Mouse (Mus musculus): ENCODE measurements around the gene Tepp. TPM values are rescaled to one million over a fixed set of nuclear protein-coding genes. Genes with fewer than 3 reads are reported as not detected.

Tepp gene
- total RNA-seq (2022) = not detected

DNA sequence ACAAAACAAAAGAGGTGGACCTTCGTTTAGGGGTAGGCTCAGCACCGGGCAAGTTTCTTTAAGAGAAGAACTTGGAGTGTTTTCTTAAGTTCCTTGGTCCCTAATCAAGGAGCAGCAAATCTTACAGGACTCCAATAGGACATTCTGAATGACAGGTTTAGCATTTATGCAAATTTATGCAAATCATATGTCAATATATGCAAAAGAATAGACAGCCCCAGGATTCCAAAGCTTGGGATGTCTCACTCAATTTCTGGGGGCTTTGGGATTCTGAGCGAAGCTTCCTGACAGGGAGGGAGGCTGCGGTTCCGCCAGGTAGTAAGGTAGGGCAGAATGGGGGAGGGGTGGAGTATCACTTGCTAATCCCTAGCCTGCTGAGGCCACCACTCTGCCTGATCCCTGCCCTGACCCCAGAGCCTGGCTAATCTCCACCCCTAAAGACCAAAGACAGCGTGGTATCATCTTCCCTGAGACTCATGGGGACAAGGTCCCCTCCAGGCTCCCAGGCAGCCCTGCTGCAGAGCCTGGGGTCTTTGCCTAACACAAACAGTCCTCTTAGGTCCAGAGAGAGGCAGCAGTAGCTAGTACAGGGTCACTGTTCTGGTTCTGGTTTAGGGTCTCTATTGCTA, at the start of gene Tepp:
TSS of gene Tepp (plus strand) at position 225 of the 629 bp plus-strand sequence.
- DNase-seq (ENCODE audit: low spot score in 2 of 2) = no peak

DNA sequence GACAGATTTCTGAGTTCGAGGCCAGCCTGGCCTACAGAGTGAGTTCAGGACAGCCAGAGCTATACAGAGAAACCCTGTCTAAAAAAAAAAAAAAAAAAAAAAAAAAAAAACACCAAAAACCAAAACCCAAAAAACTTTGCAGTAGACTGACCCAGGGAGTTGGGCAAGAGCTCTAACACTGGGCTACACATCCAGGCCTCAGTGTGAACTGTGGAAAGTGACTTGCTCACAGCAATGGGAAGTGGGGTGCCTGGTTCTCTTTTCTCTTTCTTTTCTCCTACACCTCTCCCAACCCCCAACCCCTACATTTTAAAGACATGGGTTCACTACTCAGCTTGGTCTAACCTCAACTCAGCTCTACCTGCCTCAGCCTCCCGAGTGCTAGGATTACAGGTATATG, 48.2 kb upstream of the Tepp start:
- no peak for DNase-seq (ENCODE audit: low spot score in 2 of 2)

GRCm38 (mm10) chr8:95270501-95270900, 39.9 kb upstream of the Tepp start:
- no peak for DNase-seq (ENCODE audit: low spot score in 2 of 2)

DNA sequence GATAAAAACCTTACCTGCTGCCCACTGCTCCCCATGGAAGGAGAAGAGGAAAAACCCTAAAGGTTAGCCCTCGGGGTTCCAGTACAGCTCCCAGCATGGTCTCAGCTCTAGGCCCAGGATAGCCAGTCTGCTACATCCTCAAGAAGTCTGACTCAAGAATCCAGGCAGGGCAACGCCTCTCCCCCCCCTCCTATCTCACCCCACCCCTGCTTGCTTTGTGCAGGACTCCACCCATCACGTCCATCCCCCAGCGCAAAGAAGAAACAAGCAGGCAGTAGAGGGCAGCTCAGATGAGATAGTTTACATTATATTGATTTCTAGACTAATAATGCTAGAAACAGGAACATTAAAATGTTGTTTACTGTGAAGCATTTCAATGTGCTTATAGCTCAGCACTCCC, 38.5 kb upstream of the Tepp start:
- DNase-seq (ENCODE audit: low spot score in 2 of 2) = no peak

GRCm38 (mm10) chr8:95272871-95273270, 37.5 kb upstream of the Tepp start:
- no peak for DNase-seq (ENCODE audit: low spot score in 2 of 2)

DNA sequence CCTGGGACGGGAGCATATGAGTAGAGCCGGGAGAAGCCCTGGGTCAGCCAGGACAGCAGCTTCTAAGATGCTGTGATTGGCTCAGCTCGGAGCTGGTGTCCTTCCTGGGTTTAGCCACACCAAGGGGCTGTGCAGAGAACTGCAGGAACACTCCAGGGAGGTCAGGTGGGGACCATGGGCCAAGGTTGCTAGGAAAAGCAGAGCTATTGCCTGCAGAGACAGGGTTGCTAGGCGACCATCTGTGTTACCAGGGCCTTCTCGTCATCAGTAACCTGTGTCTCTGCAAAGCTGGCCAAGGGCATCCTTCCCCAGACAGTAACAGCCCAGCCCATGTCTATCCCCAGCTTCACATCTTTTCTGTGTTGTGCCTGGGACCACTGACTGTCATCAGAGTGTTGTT, 28.9 kb upstream of the Tepp start:
- DNase-seq (ENCODE audit: low spot score in 2 of 2) = peak in 1 of 2 experiments; percentile 17

GRCm38 (mm10) chr8:95289066-95289650, 21.2 kb upstream of the Tepp start:
- DNase-seq (ENCODE audit: low spot score in 2 of 2) = no peak

- DNase-seq (ENCODE audit: low spot score in 2 of 2) = peak; percentile 19 to 31
Observed at GRCm38 (mm10) chr8:95293172-95293571, 17.2 kb upstream of the Tepp start.

GRCm38 (mm10) chr8:95293891-95294290, 16.5 kb upstream of the Tepp start:
- no peak for DNase-seq (ENCODE audit: low spot score in 2 of 2)

DNA sequence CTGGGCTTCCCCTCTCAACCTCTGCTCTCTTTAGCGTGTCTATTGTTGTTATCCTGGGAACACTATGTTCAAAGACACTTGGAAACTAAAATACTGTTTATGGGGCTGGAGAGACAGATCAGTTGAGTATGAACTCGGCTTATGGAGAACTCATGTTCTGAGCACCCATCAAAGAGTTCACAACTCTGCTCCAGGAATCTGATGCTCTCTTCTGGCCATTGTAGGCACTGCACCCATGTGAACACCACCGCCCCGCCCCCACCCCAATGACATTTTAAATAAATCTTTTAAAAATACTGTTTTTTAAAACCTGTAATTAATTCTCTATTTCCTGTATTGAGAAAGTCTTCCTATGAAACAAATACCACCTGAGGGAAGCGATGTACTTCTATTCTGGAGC, 8.0 kb upstream of the Tepp start:
- DNase-seq (ENCODE audit: low spot score in 2 of 2) = no peak

DNA sequence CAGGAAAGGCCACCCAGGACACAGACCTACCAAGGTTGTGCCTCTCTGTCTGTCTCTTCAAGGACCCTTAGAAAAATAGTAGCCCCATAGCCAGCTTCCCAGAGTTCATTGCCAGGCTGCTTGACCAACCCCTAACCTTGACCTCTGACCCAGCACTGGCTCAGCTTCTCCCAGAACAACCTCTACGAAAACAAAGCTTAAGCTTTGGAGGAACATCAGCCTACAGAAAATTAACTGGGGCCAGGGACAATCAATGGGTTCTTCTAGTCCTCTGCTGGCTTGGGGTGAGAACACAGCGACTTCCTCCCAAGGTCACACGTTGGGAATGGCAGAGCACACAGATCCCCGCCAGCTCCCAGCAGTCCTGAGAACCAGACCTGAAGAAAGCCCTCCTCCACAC, 4.8 kb upstream of the Tepp start:
- DNase-seq (ENCODE audit: low spot score in 2 of 2) = no peak

- no peak for DNase-seq (ENCODE audit: low spot score in 2 of 2)
Observed at GRCm38 (mm10) chr8:95306431-95306830, 3.9 kb upstream of the Tepp start, which contains the start of gene Cngb1. TSS of gene Cngb1 (minus strand) at chr8:95306585.

DNA sequence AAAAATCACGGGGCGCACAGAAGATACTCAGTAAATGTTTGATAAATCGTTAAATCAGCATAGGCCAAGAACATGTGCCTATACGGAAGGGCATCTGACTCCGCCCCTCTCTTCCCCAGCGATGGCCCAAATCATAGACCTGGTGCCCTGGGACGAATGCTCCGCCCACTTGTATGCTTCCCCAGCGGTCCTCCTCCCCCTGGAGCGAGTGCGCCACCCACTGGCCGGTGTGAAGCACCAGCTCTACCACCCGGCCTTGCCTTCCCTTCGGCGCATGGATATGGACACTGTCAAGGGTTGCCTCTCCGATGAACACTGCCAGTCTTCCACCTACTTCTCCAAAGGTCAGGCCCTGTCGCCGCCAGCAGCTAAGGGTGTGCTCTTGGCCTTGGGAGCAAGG, 2.5 kb downstream of the Tepp start:
- no peak for DNase-seq (ENCODE audit: low spot score in 2 of 2)

DNA sequence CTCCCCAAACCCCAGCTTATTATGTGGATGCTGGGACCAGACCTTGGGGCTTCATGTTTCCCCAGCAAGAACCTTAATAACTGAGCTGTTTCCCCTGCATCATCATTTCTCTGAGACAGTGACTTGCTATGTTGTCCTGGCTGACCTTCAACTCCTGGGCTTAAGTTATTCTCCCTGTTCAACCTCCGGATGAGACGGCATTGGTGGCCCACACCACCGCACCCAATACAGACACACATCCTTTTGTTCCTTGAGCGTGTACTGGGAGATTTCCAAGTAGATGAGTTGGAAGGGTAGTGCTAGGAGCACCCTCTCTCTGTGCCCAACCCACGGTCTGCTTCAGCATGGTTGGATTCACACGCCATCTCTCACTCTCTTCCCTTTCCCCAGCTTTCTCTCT, 3.5 kb downstream of the Tepp start:
- no peak for DNase-seq (ENCODE audit: low spot score in 2 of 2)

GRCm38 (mm10) chr8:95314707-95315106, 4.3 kb downstream of the Tepp start:
- no peak for DNase-seq (ENCODE audit: low spot score in 2 of 2)

GRCm38 (mm10) chr8:95315350-95315749, 5.0 kb downstream of the Tepp start:
- DNase-seq (ENCODE audit: low spot score in 2 of 2) = no peak

- no peak for DNase-seq (ENCODE audit: low spot score in 2 of 2)
Observed at GRCm38 (mm10) chr8:95320224-95321139, 10.1 kb downstream of the Tepp start.

DNA sequence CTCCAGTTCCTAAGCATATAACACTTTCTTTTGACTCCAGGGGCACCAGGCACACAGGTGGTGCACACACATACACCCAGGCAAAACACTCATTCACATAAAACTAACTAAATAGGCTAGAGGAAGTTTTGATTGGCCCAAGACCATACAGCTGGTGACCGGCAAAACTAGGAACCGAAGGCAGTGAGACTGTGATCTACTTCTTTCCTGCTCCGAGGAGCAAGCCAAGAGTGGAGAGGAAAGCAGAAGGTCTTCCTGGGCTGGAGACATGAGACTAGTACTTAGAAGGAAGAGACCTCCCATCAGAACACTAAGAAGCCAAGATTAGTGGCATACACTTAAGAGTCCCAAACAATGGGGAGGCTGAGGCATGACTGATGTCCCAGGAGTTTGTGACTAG, 12.8 kb downstream of the Tepp start:
- no peak for DNase-seq (ENCODE audit: low spot score in 2 of 2)

DNA sequence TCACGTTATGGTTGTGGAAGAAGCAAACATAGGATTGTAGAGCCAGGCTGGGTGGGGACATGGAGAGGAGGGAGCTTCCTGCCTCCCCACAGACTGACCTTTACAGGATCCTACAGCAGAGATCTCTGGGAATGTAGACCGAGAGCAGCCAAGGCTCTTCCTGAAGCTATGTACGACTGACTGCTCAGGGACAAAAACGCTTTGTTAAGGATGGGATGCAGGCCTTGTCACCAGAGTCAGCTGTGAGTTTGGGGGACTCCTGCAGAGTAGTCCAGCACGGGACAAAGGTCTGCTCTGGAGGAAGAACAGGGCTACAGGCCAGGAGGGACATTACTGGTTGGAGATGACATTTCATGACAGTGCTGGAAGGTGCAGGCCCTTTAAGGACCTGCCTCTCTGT, 14.3 kb downstream of the Tepp start:
- DNase-seq (ENCODE audit: low spot score in 2 of 2) = no peak

DNA sequence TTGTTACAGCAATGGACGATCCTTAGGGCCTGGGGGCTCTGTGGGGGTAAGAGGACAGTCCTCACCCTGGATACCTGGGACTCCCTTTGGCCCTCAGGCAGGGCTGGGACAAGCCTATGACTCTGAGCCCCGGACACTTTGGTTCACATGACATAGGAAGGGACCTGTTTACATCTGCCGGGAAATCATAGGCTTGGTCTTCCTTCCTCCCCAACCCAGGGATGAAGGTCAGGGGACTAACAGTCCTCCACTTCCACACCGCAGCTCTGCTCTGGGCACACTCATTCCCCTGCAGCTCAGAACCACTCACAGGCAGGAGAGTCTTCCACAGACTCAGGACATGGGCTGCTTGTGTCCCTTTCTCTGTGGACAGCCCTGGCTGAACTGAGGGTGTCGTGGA, 16.5 kb downstream of the Tepp start:
- DNase-seq (ENCODE audit: low spot score in 2 of 2) = no peak

GRCm38 (mm10) chr8:95327866-95328465, 17.6 kb downstream of the Tepp start:
- no peak for DNase-seq (ENCODE audit: low spot score in 2 of 2)

DNA sequence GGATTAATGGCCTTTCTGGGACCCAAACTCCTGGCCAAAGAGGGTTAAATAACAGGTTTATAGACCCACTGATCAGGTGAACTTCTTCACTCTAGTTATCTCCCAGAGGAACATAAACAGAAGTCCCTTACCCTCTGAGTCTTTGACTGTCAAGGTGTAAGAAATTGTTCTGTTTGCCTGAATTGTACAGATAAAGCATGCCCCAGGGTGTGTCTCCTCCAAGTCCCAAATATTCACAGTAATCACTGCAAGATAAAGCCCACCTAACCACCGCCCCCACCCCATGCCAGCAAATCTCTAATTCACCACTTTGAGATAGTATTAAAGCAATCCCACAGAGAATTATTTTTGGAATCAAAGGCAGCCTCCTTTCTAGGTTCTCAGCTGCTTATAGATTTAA, 20.0 kb downstream of the Tepp start:
- no peak for DNase-seq (ENCODE audit: low spot score in 2 of 2)

Data from layer of hippocampus, adult 8-10 months (tissue).